Mouse (Mus musculus) embryonic facial prominence, embryonic 11.5 days (tissue): Measurements from ENCODE around the gene Sorbs2. TPM values are rescaled to one million over a fixed set of nuclear protein-coding genes. Genes with fewer than 3 reads are reported as not detected.

Source experiments
- ATAC-seq: fragments of 200-750 bp; cut with Nextera tagmentation; replicated peaks from 2 replicates; pipeline ENCODE4 v1.8.0; 2017; ENCODE audit warnings: low read depth; ENCODE audit not compliant: insufficient number of reproducible peaks, low FRiP score, low TSS enrichment
- DNase-seq: peaks from one replicate; pipeline ENCODE4 v3.0.0-alpha.2; 2015; ENCODE audit warnings: low spot score
- H3K27ac ChIP-seq: fragments of 300-500 bp; sonication (generic); replicated peaks from 2 replicates; pipeline ENCODE4 v1.5.1; 2014; ENCODE audit warnings: mild to moderate bottlenecking, low read depth, low read length, control low read depth
- H3K27me3 ChIP-seq: fragments of 300-500 bp; sonication (generic); 2 replicates; pipeline ENCODE4 v1.6.1; 2014; ENCODE audit warnings: mild to moderate bottlenecking, low read length, moderate library complexity, mixed read lengths; ENCODE audit not compliant: control insufficient read depth, insufficient read depth
- H3K36me3 ChIP-seq: fragments of 300-500 bp; sonication (generic); replicated peaks from 2 replicates; pipeline ENCODE4 v1.6.1; 2014; ENCODE audit warnings: low read depth, mild to moderate bottlenecking, low read length, moderate library complexity, mixed read lengths; ENCODE audit not compliant: control insufficient read depth, insufficient read depth
- H3K4me1 ChIP-seq: fragments of 300-500 bp; sonication (generic); 2 replicates; pipeline ENCODE4 v1.6.1; 2014; ENCODE audit warnings: low read length, mixed read lengths; ENCODE audit not compliant: control insufficient read depth, insufficient read depth
- H3K4me2 ChIP-seq: fragments of 300-500 bp; sonication (generic); 2 replicates; pipeline ENCODE4 v1.6.1; 2014; ENCODE audit warnings: low read depth, mild to moderate bottlenecking, control low read depth, low read length, moderate library complexity
- H3K4me3 ChIP-seq: fragments of 300-500 bp; sonication (generic); 2 replicates; pipeline ENCODE4 v1.5.1; 2014; ENCODE audit warnings: low read depth, low read length, control low read depth
- H3K9ac ChIP-seq: fragments of 300-500 bp; sonication (generic); replicated peaks from 2 replicates; pipeline ENCODE4 v1.6.1; 2014; ENCODE audit warnings: mild to moderate bottlenecking, control low read depth, low read length
- H3K9me3 ChIP-seq: fragments of 300-500 bp; sonication (generic); replicated peaks from 2 replicates; pipeline ENCODE4 v1.6.1; 2016; ENCODE audit warnings: mild to moderate bottlenecking, low read length, inconsistent platforms, mixed read lengths; ENCODE audit not compliant: control insufficient read depth
- WGBS: fragments of 180-500 bp; shearing (Covaris S2); extraction: QIAGEN DNeasy Blood & Tissue Kit; methylation state at CpG from one replicate; pipeline ENCODE4 v1.1.7; 2014; 5-methylcytosine and 5-hydroxymethylcytosine counted together
- polyA plus RNA-seq: library from polyadenylated mRNA; unstranded; fragments of >200 nt; fragmentation: Nextera tagmentation; extraction: Ambion mirVana; gene quantifications from 2 replicates; pipeline ENCODE4 v1.2.1, GENCODE M21; 2014

Sorbs2 gene
- polyA plus RNA-seq, 1 experiment from 2014 or later: 26.6 TPM

- H3K9me3 ChIP-seq: no peaks in the 10 kb centered on the region
- no peak overlapping the region for H3K4me3 ChIP-seq
- H3K27me3 ChIP-seq: no peaks in the 10 kb centered on the region
- H3K36me3 ChIP-seq: no peaks in the 10 kb centered on the region
- H3K27ac ChIP-seq: no peak overlapping the region
- no peak overlapping the region for H3K4me2 ChIP-seq
- DNase-seq (no peak), ATAC-seq (no peak)
- no peaks in the 10 kb centered on the region for H3K4me1 ChIP-seq
- WGBS: 73% methylated on average over 6 of the region's 6 CpGs
- no peak overlapping the region for H3K9ac ChIP-seq
Observed at GRCm38 (mm10) chr8:45675821-45676279, 168.3 kb downstream of the Sorbs2 start.

GRCm38 (mm10) chr8:45677114-45677853, 169.7 kb downstream of the Sorbs2 start:
- no peaks in the 10 kb centered on the region for H3K9me3 ChIP-seq
- no peaks in the 10 kb centered on the region for H3K36me3 ChIP-seq
- no peak overlapping the region for H3K9ac ChIP-seq
- H3K27ac ChIP-seq: no peak overlapping the region
- H3K4me1 ChIP-seq: no peaks in the 10 kb centered on the region
- no peak overlapping the region for H3K4me3 ChIP-seq
- DNase-seq (peak; percentile 37), ATAC-seq (no peak)
- H3K4me2 ChIP-seq: no peak overlapping the region
- 57% methylated on average over 10 of the region's 10 CpGs for WGBS
- no peaks in the 10 kb centered on the region for H3K27me3 ChIP-seq

GRCm38 (mm10) chr8:45677854-45678241, 170.3 kb downstream of the Sorbs2 start:
- Histone ChIP-seq H3K9me3 (no peaks in the 10 kb centered on the region), H3K36me3 (no peaks in the 10 kb centered on the region), H3K27ac (no peak overlapping the region), H3K4me3 (no peak overlapping the region), H3K4me1 (no peaks in the 10 kb centered on the region), H3K4me2 (no peak overlapping the region), H3K27me3 (no peaks in the 10 kb centered on the region), H3K9ac (no peak overlapping the region)
- ATAC-seq (no peak), DNase-seq (no peak)
- 90% methylated on average over 3 of the region's 3 CpGs for WGBS

- Histone ChIP-seq H3K4me2 (no peak overlapping the region), H3K4me1 (no peaks in the 10 kb centered on the region), H3K27me3 (no peaks in the 10 kb centered on the region), H3K9me3 (no peaks in the 10 kb centered on the region), H3K36me3 (no peaks in the 10 kb centered on the region), H3K4me3 (no peak overlapping the region), H3K9ac (no peak overlapping the region), H3K27ac (no peak overlapping the region)
- ATAC-seq (no peak), DNase-seq (no peak)
- 72% methylated on average over 3 of the region's 3 CpGs for WGBS
Observed at GRCm38 (mm10) chr8:45681171-45681570, 173.6 kb downstream of the Sorbs2 start.

- Histone ChIP-seq H3K4me3 (no peak overlapping the region), H3K9ac (no peak overlapping the region), H3K27ac (no peak overlapping the region), H3K36me3 (no peaks in the 10 kb centered on the region), H3K9me3 (no peaks in the 10 kb centered on the region), H3K4me1 (no peaks in the 10 kb centered on the region), H3K27me3 (no peaks in the 10 kb centered on the region), H3K4me2 (no peak overlapping the region)
- WGBS: 83% methylated on average over 8 of the region's 8 CpGs
- ATAC-seq (no peak), DNase-seq (no peak)
Observed at GRCm38 (mm10) chr8:45682845-45683383, 175.3 kb downstream of the Sorbs2 start.

- Histone ChIP-seq H3K27me3 (no peaks in the 10 kb centered on the region), H3K4me1 (no peaks in the 10 kb centered on the region), H3K36me3 (no peaks in the 10 kb centered on the region), H3K4me2 (no peak overlapping the region), H3K27ac (no peak overlapping the region), H3K9me3 (no peaks in the 10 kb centered on the region), H3K9ac (no peak overlapping the region), H3K4me3 (no peak overlapping the region)
- ATAC-seq (no peak), DNase-seq (peak; percentile 9)
- WGBS: 65% methylated on average over 12 of the region's 12 CpGs
Observed at GRCm38 (mm10) chr8:45687942-45688695, 180.5 kb downstream of the Sorbs2 start.

GRCm38 (mm10) chr8:45689611-45690207, 182.1 kb downstream of the Sorbs2 start:
- DNase-seq: no peak
- 85% methylated on average over 2 of the region's 2 CpGs for WGBS
- H3K4me3 ChIP-seq: no peak overlapping the region
- no peak overlapping the region for H3K4me2 ChIP-seq
- no peaks in the 10 kb centered on the region for H3K4me1 ChIP-seq
- H3K27ac ChIP-seq: no peak overlapping the region
- H3K9me3 ChIP-seq: no peaks in the 10 kb centered on the region
- H3K36me3 ChIP-seq: no peaks in the 10 kb centered on the region
- ATAC-seq: no peak
- H3K9ac ChIP-seq: no peak overlapping the region
- H3K27me3 ChIP-seq: no peaks in the 10 kb centered on the region
